Mouse (Mus musculus) bone marrow macrophage, adult 2 months (primary cell): ENCODE results near the gene Mocs1.

Experiments
- CTCF ChIP-seq: IDR thresholded peaks from 2 replicates; pipeline ENCODE4 v1.5.1; 2012; ENCODE audit warnings: low read depth, mild to moderate bottlenecking, low read length, moderate library complexity
- POLR2A ChIP-seq: IDR thresholded peaks from 2 replicates; pipeline ENCODE4 v1.6.1; 2012; ENCODE audit warnings: mild to moderate bottlenecking, low read depth, low read length, borderline replicate concordance

DNA sequence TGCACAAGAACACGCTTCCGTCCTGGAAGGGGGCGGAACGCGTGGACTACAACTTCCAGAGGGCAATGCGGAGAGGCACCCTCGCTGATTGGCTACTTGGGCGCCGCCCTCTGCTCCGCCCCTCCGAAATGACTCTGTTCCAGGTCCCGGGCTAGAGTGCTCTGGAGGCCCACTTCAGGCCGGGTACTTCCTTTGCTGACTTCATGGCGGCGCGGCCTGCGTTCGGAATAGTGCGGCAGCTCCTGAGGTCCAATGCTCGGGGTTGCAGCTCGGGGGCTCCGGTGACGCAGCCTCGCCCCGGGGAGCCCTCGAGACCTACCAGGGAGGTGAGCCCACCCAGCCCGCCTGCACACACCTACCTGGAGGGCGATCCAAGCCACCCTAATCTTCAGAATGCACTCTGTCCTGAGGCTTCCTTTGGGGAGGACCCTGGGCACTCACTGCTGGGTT lies at the start of gene Mocs1:
- TF ChIP-seq POLR2A: peak; percentile 69; the same call in 1 of the 2 replicates
- TF ChIP-seq CTCF: no peak
